Mouse (Mus musculus) MEL (cell line): ENCODE data around the gene Olfr884. TPM values are rescaled to one million over a fixed set of nuclear protein-coding genes. Genes with fewer than 3 reads are reported as not detected.

Source experiments
- DNase-seq: peaks from one replicate; pipeline ENCODE4 v3.0.0; 2011; ENCODE audit warnings: low read depth, low spot score
- H3K27ac ChIP-seq: 2 replicates; pipeline ENCODE4 v1.5.1; 2012; ENCODE audit warnings: low read depth, mild to moderate bottlenecking, control low read depth, low read length, moderate library complexity; ENCODE audit not compliant: control insufficient read depth
- H3K27me3 ChIP-seq, 2 experiments: fragments of 150-350 bp in 1 of 2; sonication (generic) in 1 of 2; 2 replicates each; pipeline ENCODE4 v1.6.1; 2012; ENCODE audit warnings: low read length in 2 of 2, mild to moderate bottlenecking in 2 of 2, improper control_type of control experiment in 1 of 2, moderate library complexity in 1 of 2; ENCODE audit not compliant: insufficient read depth in 2 of 2, control insufficient read depth in 1 of 2
- H3K36me3 ChIP-seq, 2 experiments: 2 replicates each; pipeline ENCODE4 v1.6.1; 2012 to 2014; ENCODE audit warnings: low read length in 2 of 2, improper control_type of control experiment in 1 of 2, inconsistent platforms in 1 of 2, mild to moderate bottlenecking in 1 of 2; ENCODE audit not compliant: insufficient read depth in 2 of 2, control insufficient read depth in 1 of 2
- H3K4me1 ChIP-seq, 2 experiments: fragments of 150-350 bp in 1 of 2; sonication (generic) in 1 of 2; 2 replicates each; pipeline ENCODE4 v1.6.1; 2012; ENCODE audit warnings: low read length in 2 of 2, improper control_type of control experiment in 1 of 2, mild to moderate bottlenecking in 1 of 2; ENCODE audit not compliant: insufficient read depth in 2 of 2, control insufficient read depth in 1 of 2
- H3K4me3 ChIP-seq, 2 experiments: fragments of 150-350 bp in 1 of 2; sonication (generic) in 1 of 2; 2 replicates each; pipeline ENCODE4 v1.5.1; 2012; ENCODE audit warnings: low read depth in 2 of 2, low read length in 2 of 2, mild to moderate bottlenecking in 2 of 2, moderate library complexity in 2 of 2, control low read depth in 1 of 2, improper control_type of control experiment in 1 of 2; ENCODE audit not compliant: control insufficient read depth in 1 of 2, insufficient read depth in 1 of 2
- H3K79me2 ChIP-seq: 2 replicates; pipeline ENCODE4 v1.6.1; 2012; ENCODE audit warnings: mild to moderate bottlenecking, low read length, moderate library complexity; ENCODE audit not compliant: control insufficient read depth, poor library complexity, insufficient read depth
- H3K9ac ChIP-seq: 2 replicates; pipeline ENCODE4 v1.6.1; 2012; ENCODE audit warnings: low read depth, mild to moderate bottlenecking, control low read depth, low read length, moderate library complexity; ENCODE audit not compliant: control insufficient read depth, poor library complexity, severe bottlenecking
- H3K9me3 ChIP-seq: fragments of 150-350 bp; sonication (generic); replicated peaks from 2 replicates; pipeline ENCODE4 v1.6.1; 2012; ENCODE audit warnings: mild to moderate bottlenecking, low read length, improper control_type of control experiment, moderate library complexity; ENCODE audit not compliant: insufficient read depth
- BHLHE40 ChIP-seq: IDR thresholded peaks from 2 replicates; pipeline ENCODE4 v1.6.1; 2012; ENCODE audit warnings: low read depth, mild to moderate bottlenecking, inconsistent platforms, low read length, improper control_type of control experiment, borderline replicate concordance
- CTCF ChIP-seq, 3 experiments: IDR thresholded peaks in 2 of 3; conservative IDR thresholded peaks in 1 of 3; 2 replicates each; pipeline ENCODE4 v1.5.1; 2011 to 2012; ENCODE audit warnings: low read length in 3 of 3, low read depth in 2 of 3, mild to moderate bottlenecking in 2 of 3, improper control_type of control experiment in 1 of 3, inconsistent platforms in 1 of 3, mixed read lengths in 1 of 3, moderate library complexity in 1 of 3; ENCODE audit not compliant: control insufficient read depth in 1 of 3, insufficient read depth in 1 of 3, poor library complexity in 1 of 3, severe bottlenecking in 1 of 3
- ELF1 ChIP-seq: IDR thresholded peaks from 2 replicates; pipeline ENCODE4 v1.6.1; 2014; ENCODE audit warnings: low read depth, mild to moderate bottlenecking, inconsistent platforms, low read length, improper control_type of control experiment, moderate library complexity
- GATA1 ChIP-seq: IDR thresholded peaks from 2 replicates; pipeline ENCODE4 v1.6.1; 2011; ENCODE audit warnings: low read depth, low read length, improper control_type of control experiment
- HCFC1 ChIP-seq: IDR thresholded peaks from 2 replicates; pipeline ENCODE4 v1.6.1; 2012; ENCODE audit warnings: low read depth, mild to moderate bottlenecking, inconsistent platforms, low read length, improper control_type of control experiment, moderate library complexity
- KAT2A ChIP-seq: conservative IDR thresholded peaks from 2 replicates; pipeline ENCODE4 v1.6.1; 2012; ENCODE audit warnings: low read depth, low read length, improper control_type of control experiment, inconsistent platforms
- MAFK ChIP-seq: IDR thresholded peaks from 2 replicates; pipeline ENCODE4 v1.6.1; 2011; ENCODE audit warnings: low read depth, mild to moderate bottlenecking, low read length, improper control_type of control experiment, borderline replicate concordance
- MAX ChIP-seq: IDR thresholded peaks from 2 replicates; pipeline ENCODE4 v1.6.1; 2011; ENCODE audit warnings: low read length, improper control_type of control experiment
- MEF2A ChIP-seq: IDR thresholded peaks from 2 replicates; pipeline ENCODE4 v1.6.1; 2014; ENCODE audit warnings: low read depth, mild to moderate bottlenecking, inconsistent platforms, low read length, improper control_type of control experiment; ENCODE audit not compliant: poor library complexity, insufficient replicate concordance, severe bottlenecking; ENCODE audit errors: extremely low read depth
- MYB ChIP-seq: IDR thresholded peaks from 2 replicates; pipeline ENCODE4 v1.6.1; 2011; ENCODE audit warnings: mild to moderate bottlenecking, low read depth, low read length, improper control_type of control experiment
- NELFE ChIP-seq: IDR thresholded peaks from 2 replicates; pipeline ENCODE4 v1.6.1; 2011; ENCODE audit warnings: low read depth, low read length, improper control_type of control experiment
- NRF1 ChIP-seq: IDR thresholded peaks from 2 replicates; pipeline ENCODE4 v1.6.1; 2014; ENCODE audit warnings: low read depth, mild to moderate bottlenecking, inconsistent platforms, low read length, improper control_type of control experiment, moderate library complexity; ENCODE audit not compliant: poor library complexity, insufficient read depth, severe bottlenecking
- POLR2A ChIP-seq, 2 experiments: IDR thresholded peaks; 2 replicates each; pipeline ENCODE4 v1.6.1; 2011 to 2012; ENCODE audit warnings: low read length in 2 of 2, mild to moderate bottlenecking in 2 of 2, control low read depth in 1 of 2, improper control_type of control experiment in 1 of 2, low read depth in 1 of 2, moderate library complexity in 1 of 2; ENCODE audit not compliant: control insufficient read depth in 1 of 2, insufficient read depth in 1 of 2, poor library complexity in 1 of 2
- POLR2AphosphoS5 ChIP-seq: IDR thresholded peaks from 2 replicates; pipeline ENCODE4 v1.6.1; 2012; ENCODE audit warnings: low read depth, borderline replicate concordance, mild to moderate bottlenecking, inconsistent platforms, low read length, moderate library complexity, mixed read lengths
- RAD21 ChIP-seq: IDR thresholded peaks from 2 replicates; pipeline ENCODE4 v1.6.1; 2011; ENCODE audit warnings: mild to moderate bottlenecking, low read depth, low read length, improper control_type of control experiment
- SIN3A ChIP-seq: IDR thresholded peaks from 2 replicates; pipeline ENCODE4 v1.6.1; 2012; ENCODE audit warnings: low read length, improper control_type of control experiment, inconsistent platforms
- SMC3 ChIP-seq: IDR thresholded peaks from 2 replicates; pipeline ENCODE4 v1.6.1; 2011; ENCODE audit warnings: low read depth, low read length, improper control_type of control experiment
- TAL1 ChIP-seq: IDR thresholded peaks from 2 replicates; pipeline ENCODE4 v1.6.1; 2012; ENCODE audit warnings: mild to moderate bottlenecking, inconsistent platforms, low read length, moderate library complexity, mixed read lengths
- UBTF ChIP-seq: IDR thresholded peaks from 2 replicates; pipeline ENCODE4 v1.6.1; 2012; ENCODE audit warnings: low read depth, mild to moderate bottlenecking, inconsistent platforms, low read length, improper control_type of control experiment, moderate library complexity, borderline replicate concordance; ENCODE audit not compliant: insufficient read depth
- USF1 ChIP-seq: IDR thresholded peaks from 2 replicates; pipeline ENCODE4 v1.6.1; 2014; ENCODE audit warnings: low read depth, mild to moderate bottlenecking, inconsistent platforms, low read length, improper control_type of control experiment, moderate library complexity
- USF2 ChIP-seq, 2 experiments: IDR thresholded peaks; 2 replicates each; pipeline ENCODE4 v1.6.1; 2011 to 2012; ENCODE audit warnings: improper control_type of control experiment in 2 of 2, low read length in 2 of 2, borderline replicate concordance in 1 of 2, inconsistent platforms in 1 of 2, low read depth in 1 of 2, mild to moderate bottlenecking in 1 of 2; ENCODE audit not compliant: insufficient read depth in 1 of 2
- ZMIZ1 ChIP-seq: IDR thresholded peaks from 2 replicates; pipeline ENCODE4 v1.6.1; 2012; ENCODE audit warnings: low read depth, mild to moderate bottlenecking, inconsistent platforms, low read length, improper control_type of control experiment, moderate library complexity
- ZNF384 ChIP-seq: IDR thresholded peaks from 2 replicates; pipeline ENCODE4 v1.6.1; 2012; ENCODE audit warnings: low read depth, mild to moderate bottlenecking, inconsistent platforms, low read length, improper control_type of control experiment
- polyA plus RNA-seq, 2 experiments: library from polyadenylated mRNA; stranded (reverse) in 1 of 2; unstranded in 1 of 2; fragments of >175 nt in 1 of 2; fragments of >200 nt in 1 of 2; gene quantifications; 2 replicates each; pipeline versions ENCODE4 v1.2.1 to v1.2.4; 2012; ENCODE audit warnings: low replicate concordance in 2 of 2, low read depth in 1 of 2; ENCODE audit not compliant: insufficient read length in 2 of 2, insufficient read depth in 1 of 2, missing spikeins in 1 of 2
- total RNA-seq: library from RNA; depleted of rRNA; stranded (reverse); fragments of 300-350 nt; gene quantifications from 2 replicates; pipeline ENCODE4 v1.2.3, GENCODE M21; 2012; rRNA removed

The Olfr884 gene
- not detected in 2 replicates for total RNA-seq
- not detected for polyA plus RNA-seq

DNA sequence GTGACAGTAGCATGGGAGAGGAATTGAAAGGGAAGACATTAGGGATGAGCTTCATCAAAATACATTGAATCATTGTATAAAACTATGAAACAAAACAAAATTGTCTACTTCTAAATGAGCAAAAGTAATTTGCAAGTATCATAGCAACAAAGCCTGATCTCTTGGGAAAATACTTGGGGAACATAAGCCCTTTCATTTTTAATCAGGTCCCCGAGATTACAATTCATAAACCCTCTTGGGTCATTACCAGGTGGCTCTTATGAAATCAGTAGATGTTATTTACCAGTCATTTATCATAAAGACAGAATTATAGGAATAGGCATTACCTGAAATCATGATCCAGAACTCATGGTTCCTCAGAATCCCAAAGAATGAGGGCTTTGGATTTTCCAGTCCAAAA lies at the start of gene Olfr884:
TSS of gene Olfr884 (plus strand) at position 301 of the 400 bp plus-strand sequence.
- H3K79me2 ChIP-seq, result no peaks in the 10 kb centered on the region
- H3K4me3 ChIP-seq, result no peak within 1 kb of the TSS
- H3K27me3 ChIP-seq, result no peaks in the 10 kb centered on the region
- TF ChIP-seq ELF1, result no peak
- no peak for TF ChIP-seq KAT2A
- TF ChIP-seq UBTF, result no peak
- TF ChIP-seq GATA1, result no peak
- no peak for TF ChIP-seq POLR2A (IDR thresholded peaks at IDR 0.05; ENCODE audit: control insufficient read depth in 1 of 2, insufficient read depth in 1 of 2, low read depth in 1 of 2, low read length in 2 of 2, poor library complexity in 1 of 2)
- TF ChIP-seq POLR2AphosphoS5, result no peak
- TF ChIP-seq NELFE, result no peak
- no peak for TF ChIP-seq ZNF384
- TF ChIP-seq TAL1, result no peak
- no peak for TF ChIP-seq HCFC1
- TF ChIP-seq USF2 (IDR thresholded peaks at IDR 0.05; ENCODE audit: borderline replicate concordance in 1 of 2, insufficient read depth in 1 of 2, low read depth in 1 of 2, low read length in 2 of 2), result no peak
- no peak for TF ChIP-seq USF1
- no peak for TF ChIP-seq NRF1
- no peak for TF ChIP-seq BHLHE40
- no peak for TF ChIP-seq SIN3A
- no peak for TF ChIP-seq MEF2A
- TF ChIP-seq SMC3, result no peak
- TF ChIP-seq MYB, result no peak
- no peak for TF ChIP-seq MAFK
- no peak within 1 kb of the TSS for H3K9ac ChIP-seq
- H3K36me3 ChIP-seq, result no peaks in the 10 kb centered on the region
- H3K9me3 ChIP-seq, result no peaks in the 10 kb centered on the region
- DNase-seq, result no peak
- H3K27ac ChIP-seq, result no peak within 1 kb of the TSS
- no peaks in the 10 kb centered on the region for H3K4me1 ChIP-seq

DNA sequence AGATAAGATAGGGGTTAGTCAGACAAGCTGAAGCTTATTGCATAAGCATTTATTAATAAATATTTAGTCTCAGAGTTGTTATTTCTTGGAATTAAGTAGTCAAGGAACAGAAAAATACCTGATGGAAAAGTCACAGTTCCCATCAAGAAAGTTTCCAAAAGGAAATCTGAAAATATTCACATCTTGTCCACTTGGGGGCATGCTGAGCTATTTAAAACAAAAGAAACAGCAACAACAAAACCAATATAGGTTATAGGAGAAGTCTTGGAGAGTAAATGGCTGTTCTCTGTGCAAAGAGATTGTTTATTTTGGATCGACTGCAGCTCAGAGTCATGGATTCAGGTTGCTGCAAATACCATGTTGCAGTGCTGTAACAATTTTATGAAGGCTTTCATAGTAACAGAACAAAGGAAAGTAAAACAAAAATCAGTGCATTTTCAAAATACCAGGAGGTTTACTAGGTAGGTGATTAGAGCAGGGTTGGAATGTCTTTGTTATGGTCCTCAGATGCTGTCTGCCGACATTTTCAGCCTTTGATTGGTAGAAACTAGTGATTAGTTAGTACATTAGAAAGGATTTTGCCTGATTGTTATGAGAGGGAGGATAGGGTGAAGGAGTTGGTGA lies 47.7 kb upstream of the Olfr884 start:
- no peaks in the 10 kb centered on the region for H3K9me3 ChIP-seq
- no peak overlapping the region for H3K9ac ChIP-seq
- H3K27me3 ChIP-seq, result no peaks in the 10 kb centered on the region
- H3K36me3 ChIP-seq, result no peaks in the 10 kb centered on the region
- no peak overlapping the region for H3K27ac ChIP-seq
- H3K4me1 ChIP-seq, result peaks cover 0 to 2% of the 10 kb centered on the region in 2 experiments; a peak in 1 of 4 replicates
- H3K79me2 ChIP-seq, result no peaks in the 10 kb centered on the region
- peak; percentile 25; the same call in 1 of the 2 replicates for TF ChIP-seq SMC3
- TF ChIP-seq ZMIZ1, result no peak
- TF ChIP-seq MAX, result no peak
- TF ChIP-seq MEF2A, result no peak
- no peak for TF ChIP-seq USF1
- TF ChIP-seq USF2 (IDR thresholded peaks at IDR 0.05; ENCODE audit: borderline replicate concordance in 1 of 2, insufficient read depth in 1 of 2, low read depth in 1 of 2, low read length in 2 of 2), result no peak
- peak in 1 of 3 experiments; percentile 28; a peak in 2 of 6 replicates for TF ChIP-seq CTCF (IDR thresholded peaks at IDR 0.05 in 2 of 3, conservative IDR thresholded peaks at IDR 0.05 in 1 of 3; ENCODE audit: control insufficient read depth in 1 of 3, insufficient read depth in 1 of 3, low read depth in 2 of 3, low read length in 3 of 3, poor library complexity in 1 of 3, severe bottlenecking in 1 of 3)
- peak; percentile 45 for TF ChIP-seq RAD21
- no peak for TF ChIP-seq BHLHE40
- H3K4me3 ChIP-seq, result no peak overlapping the region
- DNase-seq, result peak; percentile 7
